Mouse (Mus musculus): ENCODE results near the gene Cat. TPM values are rescaled to one million over a fixed set of nuclear protein-coding genes. Genes with fewer than 3 reads are reported as not detected.

The Cat gene
- total and polyA plus RNA-seq, 2 experiments from 2014 or later: 70.2 to 118 TPM

DNA sequence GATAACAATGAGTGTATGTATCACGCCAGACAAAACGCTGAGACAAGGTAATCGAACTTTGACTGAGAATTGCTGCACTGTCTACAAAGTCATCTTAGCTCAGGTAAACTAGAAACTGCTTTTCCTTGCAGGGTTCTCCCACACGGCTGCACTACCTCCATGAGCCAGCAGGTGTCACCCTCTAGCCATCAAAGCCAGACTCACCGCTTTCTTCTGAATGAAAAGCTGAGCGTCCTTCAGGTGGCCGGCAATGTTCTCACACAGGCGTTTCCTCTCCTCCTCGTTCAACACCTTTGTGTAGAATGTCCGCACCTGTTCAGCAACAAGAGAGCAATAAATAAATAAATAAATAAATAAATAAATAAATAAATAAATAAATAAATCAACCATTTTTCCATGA, 28.3 kb downstream of the Cat start:
- ATAC-seq (ENCODE audit: low FRiP score): peak; percentile 75; the same call in 1 of the 2 replicates
- Histone ChIP-seq H3K4me2 (ENCODE audit: low read depth, low read length, poor library complexity, severe bottlenecking) (no peak overlapping the region), H3K36me3 (ENCODE audit: insufficient read depth, low read length) (peaks cover 48% of the 10 kb centered on the region), H3K27me3 (ENCODE audit: insufficient read depth, low read length) (no peaks in the 10 kb centered on the region), H3K4me3 (ENCODE audit: low read depth, low read length) (no peak overlapping the region), H3K9ac (replicated peaks; ENCODE audit: low read length, poor library complexity, severe bottlenecking) (no peak overlapping the region), H3K27ac (ENCODE audit: low read depth, low read length) (no peak overlapping the region), H3K9me3 (ENCODE audit: low read length) (no peaks in the 10 kb centered on the region), H3K4me1 (ENCODE audit: insufficient read depth, low read length) (no peaks in the 10 kb centered on the region)
- DNase-seq (ENCODE audit: low spot score): peak; percentile 88
- 21% methylated on average over 10 of the region's 10 CpGs for WGBS
- peak; percentile 98 for TF ChIP-seq CTCF (IDR thresholded peaks at IDR 0.05)

DNA sequence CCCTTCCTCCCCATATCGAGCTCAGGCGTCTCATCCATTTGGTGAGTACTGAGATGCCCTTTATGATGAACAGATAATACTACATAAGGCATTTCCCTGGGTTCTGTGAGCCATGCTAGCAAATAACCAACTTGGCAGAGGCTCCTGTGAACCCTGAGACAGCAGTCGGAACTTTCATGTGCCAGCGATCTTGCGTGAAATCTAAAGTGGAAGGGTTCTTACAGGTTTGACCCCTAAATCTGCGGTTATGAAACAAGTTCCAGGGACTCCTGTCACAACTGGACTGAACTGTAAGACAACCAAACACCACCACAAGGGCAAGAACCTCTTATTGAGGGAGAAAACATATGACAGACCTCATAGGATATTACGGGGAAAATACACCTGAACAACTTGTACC, 29.2 kb downstream of the Cat start:
- 94% methylated on average over 7 of the region's 7 CpGs for WGBS
- Histone ChIP-seq H3K4me3 (ENCODE audit: low read depth, low read length) (no peak overlapping the region), H3K9me3 (ENCODE audit: low read length) (no peaks in the 10 kb centered on the region), H3K27ac (ENCODE audit: low read depth, low read length) (no peak overlapping the region), H3K27me3 (ENCODE audit: insufficient read depth, low read length) (no peaks in the 10 kb centered on the region), H3K4me1 (ENCODE audit: insufficient read depth, low read length) (no peaks in the 10 kb centered on the region), H3K4me2 (ENCODE audit: low read depth, low read length, poor library complexity, severe bottlenecking) (no peak overlapping the region), H3K9ac (replicated peaks; ENCODE audit: low read length, poor library complexity, severe bottlenecking) (no peak overlapping the region), H3K36me3 (ENCODE audit: insufficient read depth, low read length) (peaks cover 46% of the 10 kb centered on the region)
- no peak for TF ChIP-seq CTCF (IDR thresholded peaks at IDR 0.05)
- ATAC-seq (ENCODE audit: low FRiP score): no peak
- DNase-seq (ENCODE audit: low spot score): no peak

- Histone ChIP-seq H3K4me3 (ENCODE audit: low read depth, low read length) (no peak overlapping the region), H3K36me3 (ENCODE audit: insufficient read depth, low read length) (peaks cover 30% of the 10 kb centered on the region), H3K9ac (replicated peaks; ENCODE audit: low read length, poor library complexity, severe bottlenecking) (no peak overlapping the region), H3K27me3 (ENCODE audit: insufficient read depth, low read length) (no peaks in the 10 kb centered on the region), H3K4me1 (ENCODE audit: insufficient read depth, low read length) (no peaks in the 10 kb centered on the region), H3K9me3 (ENCODE audit: low read length) (no peaks in the 10 kb centered on the region), H3K27ac (ENCODE audit: low read depth, low read length) (no peak overlapping the region), H3K4me2 (ENCODE audit: low read depth, low read length, poor library complexity, severe bottlenecking) (no peak overlapping the region)
- TF ChIP-seq CTCF (IDR thresholded peaks at IDR 0.05): no peak
- ATAC-seq (ENCODE audit: low FRiP score): no peak
- DNase-seq (ENCODE audit: low spot score): no peak
- 90% methylated on average over 5 of the region's 5 CpGs for WGBS
Measured at GRCm38 (mm10) chr2:103452550-103452949, 32.4 kb downstream of the Cat start.

DNA sequence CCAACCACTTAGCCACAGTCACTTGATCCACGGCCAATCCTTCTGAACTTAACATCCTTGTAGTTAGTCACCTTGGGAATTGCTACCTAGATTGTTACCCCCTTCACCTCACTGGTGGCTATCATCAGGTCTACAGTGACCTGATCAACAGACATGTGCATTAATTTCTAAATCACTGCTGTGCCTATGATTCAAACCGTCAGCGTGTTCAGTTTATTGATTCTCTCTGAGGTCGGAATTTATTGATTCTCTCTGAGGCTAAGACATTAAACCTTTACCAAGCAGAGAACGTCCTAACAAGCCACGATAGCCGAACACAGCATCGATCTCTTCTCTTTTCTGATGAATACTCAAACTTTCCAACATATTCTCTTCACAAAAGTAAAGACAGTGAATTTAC, 34.7 kb downstream of the Cat start:
- no peaks in the 10 kb centered on the region for H3K27me3 ChIP-seq (ENCODE audit: insufficient read depth, low read length)
- no peaks in the 10 kb centered on the region for H3K4me1 ChIP-seq (ENCODE audit: insufficient read depth, low read length)
- H3K9me3 ChIP-seq (ENCODE audit: low read length): no peaks in the 10 kb centered on the region
- 89% methylated on average over 8 of the region's 8 CpGs for WGBS
- no peak overlapping the region for H3K4me2 ChIP-seq (ENCODE audit: low read depth, low read length, poor library complexity, severe bottlenecking)
- H3K36me3 ChIP-seq (ENCODE audit: insufficient read depth, low read length): peaks cover 21% of the 10 kb centered on the region
- ATAC-seq (ENCODE audit: low FRiP score) (no peak), DNase-seq (ENCODE audit: low spot score) (no peak)
- H3K9ac ChIP-seq (replicated peaks; ENCODE audit: low read length, poor library complexity, severe bottlenecking): no peak overlapping the region
- H3K4me3 ChIP-seq (ENCODE audit: low read depth, low read length): no peak overlapping the region
- no peak for TF ChIP-seq CTCF (IDR thresholded peaks at IDR 0.05)
- no peak overlapping the region for H3K27ac ChIP-seq (ENCODE audit: low read depth, low read length)

DNA sequence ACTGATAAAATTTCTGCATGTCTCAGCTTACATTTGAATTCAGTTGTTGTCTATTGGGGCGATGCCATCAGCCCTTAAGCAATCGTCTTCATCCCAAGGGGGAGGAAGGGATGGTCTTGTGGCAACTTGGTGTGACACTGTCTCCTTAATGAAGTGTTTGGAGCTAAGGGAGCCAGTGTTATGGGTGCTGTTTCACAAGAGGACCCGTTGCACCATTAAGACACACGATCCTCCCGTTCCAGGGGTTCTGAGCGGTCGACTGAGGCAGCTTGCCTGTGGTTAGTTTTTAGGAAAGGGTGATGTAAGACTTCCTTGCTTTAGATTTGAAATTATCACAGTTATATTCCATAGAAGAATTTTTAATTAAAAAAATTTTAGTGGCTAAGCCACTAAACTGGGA, 35.1 kb downstream of the Cat start:
- H3K9me3 ChIP-seq (ENCODE audit: low read length): no peaks in the 10 kb centered on the region
- DNase-seq (ENCODE audit: low spot score) (no peak), ATAC-seq (ENCODE audit: low FRiP score) (no peak)
- 87% methylated on average over 7 of the region's 7 CpGs for WGBS
- TF ChIP-seq CTCF (IDR thresholded peaks at IDR 0.05): no peak
- no peak overlapping the region for H3K4me2 ChIP-seq (ENCODE audit: low read depth, low read length, poor library complexity, severe bottlenecking)
- H3K4me1 ChIP-seq (ENCODE audit: insufficient read depth, low read length): no peaks in the 10 kb centered on the region
- no peak overlapping the region for H3K27ac ChIP-seq (ENCODE audit: low read depth, low read length)
- no peak overlapping the region for H3K4me3 ChIP-seq (ENCODE audit: low read depth, low read length)
- no peak overlapping the region for H3K9ac ChIP-seq (replicated peaks; ENCODE audit: low read length, poor library complexity, severe bottlenecking)
- no peaks in the 10 kb centered on the region for H3K27me3 ChIP-seq (ENCODE audit: insufficient read depth, low read length)
- peaks cover 16% of the 10 kb centered on the region for H3K36me3 ChIP-seq (ENCODE audit: insufficient read depth, low read length)

GRCm38 (mm10) chr2:103448947-103449560, 35.9 kb downstream of the Cat start:
- DNase-seq (ENCODE audit: low spot score) (no peak), ATAC-seq (ENCODE audit: low FRiP score) (no peak)
- Histone ChIP-seq H3K9ac (replicated peaks; ENCODE audit: low read length, poor library complexity, severe bottlenecking) (no peak overlapping the region), H3K27ac (ENCODE audit: low read depth, low read length) (no peak overlapping the region), H3K4me2 (ENCODE audit: low read depth, low read length, poor library complexity, severe bottlenecking) (no peak overlapping the region), H3K27me3 (ENCODE audit: insufficient read depth, low read length) (no peaks in the 10 kb centered on the region), H3K4me1 (ENCODE audit: insufficient read depth, low read length) (no peaks in the 10 kb centered on the region), H3K36me3 (ENCODE audit: insufficient read depth, low read length) (peaks cover 11% of the 10 kb centered on the region), H3K9me3 (ENCODE audit: low read length) (no peaks in the 10 kb centered on the region), H3K4me3 (ENCODE audit: low read depth, low read length) (no peak overlapping the region)
- WGBS: 66% methylated on average over 14 of the region's 14 CpGs
- TF ChIP-seq CTCF (IDR thresholded peaks at IDR 0.05): no peak

Data from midbrain, postnatal 0 days (tissue).